Comparison of ENCODE assay signal across 8 mouse cellular contexts in genomic region chr3:146404311-146405201, GRCm38 (mm10). TPM values are rescaled to one million over a fixed set of nuclear protein-coding genes. Genes with fewer than 3 reads are reported as not detected.
DNase-seq lines count a peak whose midpoint lies in the region; ATAC-seq and TF ChIP-seq lines count a peak whose summit lies in the region.

Ssx2ip (plus strand) TSS chr3:146404642.

- H3K9ac ChIP-seq in hindbrain, embryonic 11.5 days (ENCODE audit: low read depth, low read length), result peak within 1 kb of the TSS; percentile 90
- peak within 1 kb of the TSS; percentile 53 for H3K9ac ChIP-seq in lung, postnatal 0 days (replicated peaks; ENCODE audit: low read depth)

- peaks cover 2% of the 10 kb centered on the region; the same call in 1 of the 2 replicates for H3K9me3 ChIP-seq in hindbrain, embryonic 11.5 days (ENCODE audit: control insufficient read depth, low read length)
- H3K9me3 ChIP-seq in lung, postnatal 0 days (ENCODE audit: low read length), result no peaks in the 10 kb centered on the region

- H3K4me3 ChIP-seq in hindbrain, embryonic 11.5 days (ENCODE audit: low read depth, low read length), result peak within 1 kb of the TSS; percentile 92
- peak within 1 kb of the TSS; percentile 83 for H3K4me3 ChIP-seq in lung, postnatal 0 days (ENCODE audit: low read depth, low read length)

- DNase-seq in NIH3T3 (ENCODE audit: low read depth), result peak; percentile 97
- peak; percentile 96 for DNase-seq in cerebellum, adult 9-11 months
- DNase-seq in frontal cortex, adult 2 months (ENCODE audit: extremely low spot score in 1 of 2, low spot score in 1 of 2), result peak; percentile 88 to 98
- DNase-seq in hindbrain, embryonic 11.5 days (ENCODE audit: low spot score), result peak; percentile 99
- DNase-seq in layer of hippocampus, postnatal 10 days (ENCODE audit: low spot score in 2 of 2), result peak; percentile 99
- peak; percentile 94 for DNase-seq in lung, postnatal 0 days (ENCODE audit: low spot score)
- DNase-seq in ovary, postnatal 10 days (ENCODE audit: low spot score), result peak; percentile 99
- peak; percentile 93 for DNase-seq in thymus, postnatal 0 days (ENCODE audit: low spot score)

- no peaks in the 10 kb centered on the region for H3K36me3 ChIP-seq in hindbrain, embryonic 11.5 days (ENCODE audit: control insufficient read depth, insufficient read depth, low read length)
- no peaks in the 10 kb centered on the region for H3K36me3 ChIP-seq in lung, postnatal 0 days (ENCODE audit: insufficient read depth, low read length)

- H3K4me2 ChIP-seq in hindbrain, embryonic 11.5 days (replicated peaks; ENCODE audit: low read depth, low read length), result peak within 1 kb of the TSS; percentile 69
- H3K4me2 ChIP-seq in lung, postnatal 0 days (replicated peaks; ENCODE audit: low read depth, low read length), result peak within 1 kb of the TSS; percentile 92

- WGBS in hindbrain, embryonic 11.5 days, result under 1% methylated on average over 83 of the region's 100 CpGs
- WGBS in lung, postnatal 0 days, result under 1% methylated on average over 68 of the region's 100 CpGs

- H3K27ac ChIP-seq in hindbrain, embryonic 11.5 days (ENCODE audit: low read depth, low read length), result peak within 1 kb of the TSS; percentile 69
- H3K27ac ChIP-seq in lung, postnatal 0 days (ENCODE audit: low read length), result peak within 1 kb of the TSS; percentile 86

- no peak for TF ChIP-seq CTCF in lung, postnatal 0 days (IDR thresholded peaks at IDR 0.05)

- H3K27me3 ChIP-seq in hindbrain, embryonic 11.5 days (ENCODE audit: control insufficient read depth, insufficient read depth, low read length), result no peaks in the 10 kb centered on the region
- H3K27me3 ChIP-seq in lung, postnatal 0 days (replicated peaks; ENCODE audit: insufficient read depth, low read length), result no peaks in the 10 kb centered on the region

- TF ChIP-seq EP300 in lung, postnatal 0 days (IDR thresholded peaks at IDR 0.05), result no peak

- ATAC-seq in hindbrain, embryonic 11.5 days (ENCODE audit: low FRiP score), result peak; percentile 99
- ATAC-seq in lung, postnatal 0 days, result peak; percentile 96

- peaks cover 5% of the 10 kb centered on the region for H3K4me1 ChIP-seq in hindbrain, embryonic 11.5 days (replicated peaks; ENCODE audit: control insufficient read depth, insufficient read depth, low read length)
- peaks cover 12% of the 10 kb centered on the region for H3K4me1 ChIP-seq in lung, postnatal 0 days (ENCODE audit: insufficient read depth, low read depth, low read length)

RNA-seq across cellular contexts. Expression of gene Ssx2ip, which starts in this region (rescaled TPM):
- 38.1 and 38.9 TPM in 2 replicates for polyA plus RNA-seq in frontal cortex, adult 2 months (2012; rRNA removed)
- polyA plus RNA-seq in hindbrain, embryonic 11.5 days (2014; fragmentation: Nextera tagmentation; extraction: Ambion mirVana), result 25.1 and 28.0 TPM in 2 replicates
- 100 to 1,000 TPM; 191 to 199 TPM for total RNA-seq in layer of hippocampus, postnatal 10 days (2021)
- 21.8 and 25.0 TPM in 2 replicates for polyA plus RNA-seq in lung, postnatal 0 days (2015; fragmentation: Nextera tagmentation; extraction: Ambion mirVana)
- polyA plus RNA-seq in thymus, postnatal 0 days (2015; fragmentation: Nextera tagmentation; extraction: Ambion mirVana), result 12.8 and 13.2 TPM in 2 replicates

Comparison
In these comparisons a context has a peak if more than half of its experiments do, and no peak if none do; other contexts are left out.
1. Peak in every context shown above with its lines: DNase-seq, ATAC-seq, H3K4me3 ChIP-seq and H3K27ac ChIP-seq.